Mouse (Mus musculus): ENCODE results near the gene Cnbp.

Cnbp gene

DNA sequence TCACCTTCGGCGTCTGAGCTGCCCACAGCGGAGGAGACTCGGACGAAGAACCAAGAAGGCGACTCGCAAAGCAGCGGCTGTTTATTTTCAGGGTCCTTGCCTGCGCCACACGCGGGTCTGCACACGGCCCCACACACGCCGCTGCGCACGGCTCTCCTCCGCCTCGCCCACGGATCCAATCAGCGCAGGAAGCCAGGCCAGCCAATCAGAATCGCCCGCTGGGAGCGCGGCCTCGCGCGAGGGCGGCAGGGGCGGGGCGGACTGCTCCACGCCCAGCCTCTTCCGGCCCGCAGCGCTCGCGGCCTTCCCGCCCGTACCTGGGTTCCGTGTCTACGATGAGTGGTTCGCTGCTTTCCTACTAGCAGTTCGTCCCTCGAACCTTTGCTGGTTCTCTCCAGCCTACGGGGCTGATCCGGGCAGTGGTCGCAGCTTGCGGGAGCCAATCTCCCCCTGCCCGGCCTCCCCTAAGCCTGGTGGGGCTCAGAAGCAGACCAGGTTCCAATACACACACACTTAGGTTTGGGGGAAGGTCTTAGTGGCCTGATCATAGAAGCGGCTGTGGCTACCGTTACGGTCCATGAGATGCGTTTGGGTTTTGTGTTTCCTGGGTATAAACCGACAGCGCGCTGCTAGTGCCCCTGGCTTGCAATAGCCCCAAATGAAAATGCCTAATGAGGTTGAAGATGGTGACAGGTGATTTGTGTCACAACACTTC is at the start of gene Cnbp:
Gene Cnbp, minus strand, starts transcription at position 207 of the 715 bp plus-strand sequence.
- DNase-seq (ENCODE audit: low read depth, low spot score) = peak; percentile 96

DNA sequence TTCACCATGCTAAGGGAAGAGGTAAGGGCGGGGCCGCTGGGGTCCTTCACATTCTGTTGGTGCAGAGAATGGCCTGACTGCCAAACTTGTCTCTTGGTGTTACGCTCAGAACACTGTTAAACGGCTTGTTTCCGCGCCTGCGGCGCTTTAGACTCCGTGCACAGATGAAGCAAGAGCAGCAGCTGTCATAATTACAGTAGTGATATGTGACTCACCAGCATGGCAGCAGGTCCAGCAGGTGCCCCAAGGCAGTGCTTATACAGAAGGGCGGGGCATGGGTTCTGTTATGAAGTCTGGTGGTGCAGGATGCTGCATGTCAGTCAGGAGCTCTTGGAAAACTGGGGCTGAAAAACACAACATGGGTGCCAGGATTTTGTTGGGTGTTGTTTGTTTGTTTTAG is 47.1 kb upstream of the Cnbp start:
- no peak for DNase-seq (ENCODE audit: low read depth, low spot score)

DNA sequence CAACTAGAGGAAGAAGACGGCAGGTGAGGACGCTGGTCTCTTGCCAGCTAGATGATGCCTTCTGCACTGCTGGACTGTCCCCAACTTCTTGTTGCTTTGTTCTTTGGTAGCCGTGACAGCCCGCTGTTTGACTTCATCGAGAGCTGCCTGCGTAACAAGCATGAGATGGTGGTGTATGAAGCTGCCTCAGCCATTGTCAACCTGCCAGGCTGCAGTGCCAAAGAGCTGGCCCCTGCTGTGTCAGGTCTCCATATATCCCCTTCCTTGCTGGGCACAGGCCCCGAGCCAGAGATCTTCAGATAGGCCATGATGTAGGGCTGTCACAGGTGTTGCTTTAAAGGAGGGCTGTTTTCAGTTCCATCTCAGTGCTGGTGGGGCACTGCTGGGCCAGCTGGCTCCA is 43.0 kb upstream of the Cnbp start:
- DNase-seq (ENCODE audit: low read depth, low spot score) = no peak

DNA sequence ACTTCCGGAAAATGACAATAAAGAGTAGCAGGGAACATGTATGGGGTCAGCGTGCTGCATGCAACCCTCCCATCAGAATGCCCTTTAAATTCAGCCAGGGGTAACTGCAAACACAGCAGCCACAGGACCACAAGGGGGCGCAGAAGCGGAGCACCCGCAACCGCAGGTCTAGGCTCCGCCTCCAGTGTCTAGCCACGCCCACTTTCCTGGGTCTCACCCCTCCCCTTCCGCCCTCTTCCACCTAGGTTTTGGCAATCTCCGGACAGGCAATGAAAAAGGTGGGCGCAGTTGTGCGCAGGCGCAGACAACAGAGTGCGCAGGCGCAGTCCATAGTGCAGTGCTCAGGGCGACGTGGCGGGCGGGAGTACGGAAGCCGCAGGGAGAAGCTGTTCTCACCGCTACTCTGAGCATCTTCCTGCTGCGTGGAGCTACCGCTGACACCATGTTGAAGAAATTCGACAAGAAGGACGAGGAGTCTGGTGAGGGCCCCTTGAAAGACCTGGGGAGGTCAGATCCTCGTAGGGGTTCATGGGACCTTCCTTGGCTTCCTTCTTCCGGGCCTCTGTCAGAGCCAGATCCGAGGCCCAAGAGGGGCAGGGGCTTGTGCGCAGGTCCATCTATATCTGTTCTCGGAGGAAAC is 36.8 kb upstream of the Cnbp start, which contains the start of gene Copg1:
Gene Copg1, plus strand, starts transcription at position 221 of the 640 bp plus-strand sequence.
- peak; percentile 98 for DNase-seq (ENCODE audit: low read depth, low spot score)

DNA sequence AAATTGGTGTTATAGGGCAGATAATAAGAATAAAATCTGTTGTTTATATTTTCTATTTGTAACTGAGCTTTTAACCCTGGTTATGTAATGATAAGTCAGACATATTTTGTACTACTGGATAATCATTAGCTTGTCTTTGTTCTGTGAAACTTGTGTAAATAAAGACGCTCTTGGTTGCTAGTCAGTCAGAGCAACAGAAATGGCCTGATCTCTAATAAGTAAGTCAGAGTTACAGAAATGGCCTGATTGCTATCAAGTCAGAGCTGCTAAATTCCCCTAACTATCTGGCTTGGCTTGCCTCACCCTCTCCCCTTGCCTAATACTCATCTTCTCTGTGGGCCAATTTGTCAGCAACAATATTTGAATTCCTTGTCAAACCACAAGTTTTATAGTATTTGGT is 35.8 kb upstream of the Cnbp start:
- no peak for DNase-seq (ENCODE audit: low read depth, low spot score)

DNA sequence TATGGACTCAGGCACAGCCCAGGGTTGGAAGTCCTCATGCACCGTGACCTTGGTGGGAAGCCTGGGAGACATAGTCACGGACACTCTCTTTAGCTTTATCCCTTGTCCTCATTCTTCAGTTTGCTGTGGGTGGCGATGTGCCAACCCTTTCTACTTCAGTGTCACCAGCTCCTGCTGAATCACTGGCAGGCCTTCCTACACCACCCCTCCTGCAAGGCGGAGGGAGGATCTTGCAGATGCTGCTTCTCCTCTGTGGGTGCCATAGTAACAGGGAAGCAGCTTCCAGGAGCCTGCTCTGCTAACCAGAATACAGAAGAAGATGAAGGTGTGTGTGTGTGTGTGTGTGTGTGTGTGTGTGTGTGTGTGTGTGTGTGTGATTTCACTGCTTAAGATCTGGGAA is 31.9 kb upstream of the Cnbp start:
- DNase-seq (ENCODE audit: low read depth, low spot score) = no peak

DNA sequence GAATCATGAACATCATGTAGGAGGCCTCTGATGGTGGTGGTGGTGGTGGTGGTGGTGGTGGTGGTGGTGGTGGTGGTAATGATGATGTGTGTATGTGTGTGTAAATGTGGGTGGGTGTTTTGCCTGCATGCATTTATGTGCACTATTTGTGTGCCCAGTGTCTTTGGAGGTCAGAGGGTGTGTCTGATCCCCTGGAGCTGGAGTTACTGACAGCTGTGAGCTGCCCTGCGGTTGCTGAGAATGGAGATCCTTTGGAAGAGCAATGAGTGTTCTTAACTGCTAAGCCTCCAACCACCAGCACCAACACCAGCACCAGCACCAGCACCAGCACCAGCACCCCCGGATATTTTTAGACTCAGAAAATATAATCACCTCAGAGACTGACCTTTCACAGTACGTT is 31.3 kb upstream of the Cnbp start:
- DNase-seq (ENCODE audit: low read depth, low spot score) = no peak

DNA sequence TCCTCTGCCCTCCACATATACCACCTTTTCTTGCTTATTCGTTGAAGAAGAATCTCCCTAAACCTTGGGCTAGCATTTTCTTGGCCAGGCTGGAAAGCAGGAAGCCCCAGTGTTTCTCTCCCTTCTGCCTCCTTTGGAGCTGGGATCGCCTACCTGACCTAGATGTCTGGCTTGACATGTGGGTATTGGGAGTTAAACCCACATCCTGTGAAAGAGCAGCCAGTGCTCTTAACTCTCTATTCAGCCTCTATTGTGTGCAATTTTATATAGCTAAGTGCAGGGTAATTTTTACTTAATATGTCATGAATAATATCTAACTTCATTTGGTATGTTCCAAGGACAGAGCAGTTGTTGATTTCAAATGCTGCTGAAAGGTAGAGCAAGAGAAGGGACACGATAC is 28.7 kb upstream of the Cnbp start:
- no peak for DNase-seq (ENCODE audit: low read depth, low spot score)

DNA sequence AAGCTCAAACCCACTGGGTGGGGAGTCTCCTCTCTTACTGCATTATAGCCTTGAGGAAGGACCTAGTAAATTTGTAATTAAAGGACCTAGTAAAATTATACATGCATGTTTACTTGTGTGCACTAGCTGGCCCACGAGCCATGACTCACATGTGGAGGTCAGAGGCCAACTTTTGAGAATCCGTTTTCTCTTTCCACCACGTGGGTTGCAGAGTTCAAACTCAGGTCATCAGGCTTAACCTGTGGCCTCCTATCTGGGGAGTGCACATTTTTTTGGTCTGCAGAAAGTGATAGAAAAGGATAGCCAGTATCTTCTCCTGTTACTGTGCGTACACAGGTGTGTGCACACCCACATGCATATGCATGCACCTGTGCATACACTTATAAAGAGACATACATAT is 28.1 kb upstream of the Cnbp start:
- DNase-seq (ENCODE audit: low read depth, low spot score) = no peak

DNA sequence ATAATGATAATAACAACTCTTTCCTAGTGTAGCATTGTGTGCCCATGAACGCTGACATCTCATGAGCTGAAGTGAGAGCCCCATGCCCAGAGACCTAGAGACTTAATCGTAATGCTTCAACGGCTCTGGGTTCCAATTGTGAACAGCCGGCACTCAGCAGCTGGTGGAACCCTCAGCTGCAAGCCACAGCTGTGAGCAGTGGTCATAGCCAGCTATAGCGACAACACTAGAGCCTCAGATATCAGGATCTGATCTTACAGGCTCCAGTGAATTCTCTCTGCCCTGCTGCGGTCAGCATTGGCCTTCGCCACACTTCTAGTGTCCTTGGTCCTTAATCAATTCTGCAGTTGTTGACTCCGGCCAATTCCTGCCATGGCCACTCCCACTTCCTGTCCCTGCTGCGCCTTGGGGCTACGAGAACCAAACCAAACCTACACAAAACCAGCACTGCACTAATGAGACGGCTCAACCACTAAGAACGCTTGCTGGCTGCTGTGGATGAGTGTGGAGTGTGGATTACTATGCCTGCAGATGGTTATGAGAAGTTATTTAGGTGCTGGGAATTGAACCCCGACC is 25.2 kb upstream of the Cnbp start:
- DNase-seq (ENCODE audit: low read depth, low spot score) = peak; percentile 81

DNA sequence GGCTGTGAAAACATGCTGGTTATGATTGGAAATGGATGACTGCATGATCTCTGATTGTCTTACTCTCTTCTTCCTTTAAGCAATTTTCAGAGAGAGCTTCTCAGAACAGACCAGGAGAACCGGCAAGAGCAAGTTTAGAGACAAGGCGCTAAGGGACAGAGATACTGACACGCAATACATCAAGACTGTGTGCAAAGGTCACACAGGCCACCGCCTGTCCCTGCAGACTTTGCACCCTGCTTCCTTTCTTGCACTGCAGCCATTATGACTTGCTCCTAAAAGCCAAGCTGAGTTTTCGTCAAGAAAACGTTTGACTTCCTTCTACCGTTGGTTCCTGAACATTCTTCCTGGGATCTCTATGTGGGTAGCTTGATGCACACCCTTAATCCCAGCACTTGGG is 24.7 kb upstream of the Cnbp start:
- DNase-seq (ENCODE audit: low read depth, low spot score) = no peak

DNA sequence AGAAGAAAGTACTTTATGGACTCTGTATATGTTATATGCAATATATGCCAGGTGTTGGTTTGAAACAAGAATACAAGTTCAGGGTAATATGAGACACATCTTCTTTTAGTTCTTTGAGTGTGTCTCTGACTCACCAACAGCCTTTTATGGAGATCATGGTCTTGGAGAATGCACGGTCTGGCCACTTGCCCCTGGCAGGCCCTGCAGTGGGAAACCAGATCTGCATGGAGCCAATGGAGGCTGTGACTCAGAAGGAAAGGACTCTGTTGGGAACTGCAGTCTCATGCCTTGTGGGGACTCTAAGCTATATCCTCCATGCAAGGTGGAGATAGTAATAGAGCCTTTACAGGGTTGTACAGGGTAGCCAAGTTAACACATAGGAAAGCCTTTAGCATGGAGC is 24.2 kb upstream of the Cnbp start:
- DNase-seq (ENCODE audit: low read depth, low spot score) = no peak

DNA sequence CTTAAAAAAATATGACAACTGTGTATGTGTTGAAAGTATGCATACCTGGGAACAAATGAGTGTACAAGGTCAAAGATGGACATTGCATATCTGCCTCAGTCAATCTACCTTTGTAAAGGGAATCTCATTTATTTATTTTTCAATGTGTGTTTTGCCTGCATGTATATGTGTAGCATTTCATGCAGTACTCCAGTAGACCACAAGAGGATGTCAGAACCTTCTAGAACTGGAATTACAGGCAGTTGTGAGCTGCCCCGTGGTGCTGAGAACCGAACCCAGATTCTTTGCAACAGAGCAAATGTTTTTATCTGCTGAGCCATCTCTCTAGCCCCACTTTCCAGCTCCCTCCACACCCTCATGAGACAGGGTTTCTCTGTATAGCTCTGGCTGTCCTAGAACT is 23.1 kb upstream of the Cnbp start:
- peak; percentile 41 for DNase-seq (ENCODE audit: low read depth, low spot score)

DNA sequence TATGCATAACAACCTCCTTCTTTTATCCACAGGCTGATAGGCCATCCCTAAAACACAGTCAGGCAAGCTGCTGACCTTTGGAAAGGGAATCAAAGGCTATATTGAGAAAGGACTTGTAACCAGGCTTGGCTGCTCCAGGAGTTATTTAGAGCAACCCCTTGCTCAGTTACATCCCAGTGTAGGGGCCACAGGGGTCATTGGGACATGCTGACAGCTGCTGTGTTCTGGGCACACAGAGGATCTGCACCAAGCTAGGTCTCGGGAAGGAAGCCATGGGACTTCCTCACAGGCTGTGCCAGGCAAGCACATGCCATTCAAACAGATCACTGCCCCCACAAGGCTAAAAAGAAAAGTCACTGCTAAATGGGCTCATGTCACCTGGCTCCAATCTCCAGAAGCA is 22.2 kb upstream of the Cnbp start:
- no peak for DNase-seq (ENCODE audit: low read depth, low spot score)

DNA sequence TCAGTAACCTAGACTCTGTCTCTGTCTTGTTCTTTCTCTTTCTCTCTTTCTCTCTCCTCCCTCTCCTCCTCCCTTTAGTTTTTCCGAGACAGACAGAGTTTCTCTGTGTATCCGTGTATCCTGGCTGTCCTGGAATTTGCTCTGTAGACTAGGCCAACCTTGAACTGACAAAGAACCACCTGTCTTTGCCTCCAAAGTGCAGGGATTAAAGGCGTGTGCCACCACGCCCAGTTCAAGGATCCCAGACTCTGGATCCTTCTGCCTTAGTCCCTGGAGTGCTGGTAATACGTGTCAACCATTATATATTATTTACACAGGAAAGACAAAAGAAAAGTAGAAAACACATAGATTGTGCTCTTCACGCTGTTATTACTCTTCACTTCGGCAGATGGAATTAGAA is 20.3 kb upstream of the Cnbp start:
- peak; percentile 89 for DNase-seq (ENCODE audit: low read depth, low spot score)

DNA sequence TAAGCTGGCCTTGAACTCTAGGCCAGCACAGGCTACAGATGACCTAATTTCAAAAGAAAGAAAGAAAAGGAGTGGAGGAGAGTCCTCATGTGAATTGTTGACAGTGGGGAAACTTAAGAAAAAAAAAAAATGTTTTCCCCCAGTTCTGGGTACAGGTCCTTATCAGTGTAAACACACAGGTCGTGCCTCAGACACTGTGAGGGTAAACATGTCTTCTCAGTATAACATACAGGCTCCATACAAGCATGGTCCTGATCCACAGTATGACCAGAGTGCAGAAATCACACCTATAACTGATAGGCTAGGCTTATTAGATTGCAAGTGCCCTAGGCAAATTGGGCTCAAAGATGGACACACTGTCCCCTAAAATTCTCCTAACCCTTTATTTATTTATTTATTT is 19.5 kb upstream of the Cnbp start:
- no peak for DNase-seq (ENCODE audit: low read depth, low spot score)

DNA sequence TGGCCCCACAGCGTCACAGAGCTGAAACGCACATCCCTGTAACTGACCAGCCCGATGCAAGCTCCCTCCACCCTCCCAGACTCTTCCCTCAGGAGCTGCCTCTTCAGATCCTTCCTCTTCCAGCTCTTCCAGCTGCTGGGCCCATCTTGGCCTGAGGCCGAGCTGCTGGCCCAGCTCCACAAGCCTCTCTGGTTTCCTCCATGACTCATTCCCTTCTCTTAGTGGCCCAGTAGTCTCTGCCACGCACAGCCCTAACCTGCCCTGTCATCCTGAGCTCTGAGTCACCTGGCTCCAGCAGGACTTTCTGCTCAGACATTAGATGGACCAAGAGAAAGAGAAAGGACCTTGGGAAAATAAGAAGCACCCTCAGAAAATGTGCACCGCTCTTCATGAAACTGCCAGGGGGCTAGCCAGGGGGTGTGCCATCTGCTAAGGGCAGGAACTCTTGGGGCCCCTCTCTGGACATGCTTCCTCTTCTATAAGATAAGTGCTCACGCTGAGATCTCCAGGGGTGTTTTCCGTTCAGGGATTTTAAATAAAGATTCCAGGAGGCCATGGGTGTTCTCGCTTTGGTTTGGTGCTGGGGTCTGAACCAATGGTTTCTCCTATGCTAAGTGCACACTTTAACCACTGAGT is 18.1 kb upstream of the Cnbp start:
- no peak for DNase-seq (ENCODE audit: low read depth, low spot score)

DNA sequence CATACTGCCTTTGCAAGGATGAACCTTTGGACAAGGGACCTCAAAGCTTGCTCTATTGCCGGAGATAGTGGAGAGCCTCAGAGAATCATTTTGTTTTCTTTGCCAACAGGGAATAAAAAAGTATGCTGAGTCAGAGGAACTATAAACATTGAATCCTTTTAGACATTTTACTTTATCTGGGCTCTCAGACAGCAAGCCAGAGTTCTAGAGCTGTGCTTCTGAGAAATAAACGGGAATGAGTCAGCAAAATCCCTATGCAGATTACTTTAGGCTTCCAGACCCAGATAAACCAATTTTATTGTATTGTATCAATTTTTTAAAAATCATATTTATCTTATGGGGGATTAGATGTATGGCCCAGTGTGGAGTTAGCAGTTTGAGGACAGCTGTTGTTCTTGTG is 16.4 kb upstream of the Cnbp start:
- no peak for DNase-seq (ENCODE audit: low read depth, low spot score)

DNA sequence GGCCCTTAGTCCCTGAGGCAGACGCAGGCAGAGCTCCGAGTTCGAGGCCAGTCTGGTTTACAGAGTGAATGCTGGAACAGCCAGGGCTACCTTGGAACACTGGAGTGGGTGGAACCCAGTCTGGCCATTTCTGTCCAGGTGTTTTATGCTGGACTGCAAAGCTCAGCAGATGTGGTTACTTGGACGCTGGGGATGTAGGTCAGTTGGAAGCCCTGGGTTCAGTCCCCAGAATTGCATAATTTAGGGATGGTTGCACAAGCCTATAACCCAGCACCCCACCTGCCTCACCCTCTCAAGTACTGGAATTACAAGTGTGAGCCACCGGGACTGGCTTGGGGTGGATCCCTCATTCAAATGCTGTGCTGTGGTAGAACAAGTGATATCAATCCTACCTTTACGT is 15.3 kb upstream of the Cnbp start:
- no peak for DNase-seq (ENCODE audit: low read depth, low spot score)

DNA sequence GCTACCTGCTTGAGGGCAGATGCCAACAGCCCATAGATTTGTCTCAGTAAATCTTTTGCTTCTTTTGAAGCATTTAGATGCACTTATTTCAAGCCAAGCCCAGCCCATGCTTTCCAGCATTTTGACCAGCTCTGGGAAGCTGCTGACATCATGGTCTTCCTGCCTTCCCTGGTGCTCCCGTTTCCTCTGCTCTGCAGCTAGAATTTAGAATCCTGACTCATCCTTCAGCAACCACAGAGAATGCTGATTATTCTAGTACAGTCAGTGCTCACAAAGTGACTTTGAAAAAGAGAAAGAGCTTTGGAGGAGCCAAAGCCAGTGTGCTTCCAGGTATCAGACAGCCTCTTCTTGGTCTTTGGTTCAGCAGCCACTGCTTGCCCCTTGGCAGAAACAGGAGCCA is 6.2 kb upstream of the Cnbp start:
- no peak for DNase-seq (ENCODE audit: low read depth, low spot score)

DNA sequence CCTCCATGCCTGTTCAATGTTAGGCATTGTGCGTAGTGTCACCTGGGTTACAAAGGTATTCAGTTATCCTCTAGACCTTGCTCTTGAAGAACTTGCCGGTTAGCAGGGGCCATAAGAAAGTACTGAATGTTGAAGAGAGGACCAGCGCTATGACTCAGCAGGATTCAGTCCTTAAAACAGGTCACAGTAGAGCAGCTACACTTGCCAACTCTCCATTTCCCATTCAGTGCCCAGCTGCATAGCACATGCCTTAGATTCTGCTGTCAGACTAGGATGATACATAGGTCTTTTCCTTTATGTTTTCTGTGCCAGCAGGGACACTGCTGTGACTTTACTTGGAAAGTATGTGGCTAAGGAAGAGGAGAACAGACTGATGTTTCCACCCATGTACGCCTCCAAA is 2.5 kb upstream of the Cnbp start:
- peak; percentile 31 for DNase-seq (ENCODE audit: low read depth, low spot score)

DNA sequence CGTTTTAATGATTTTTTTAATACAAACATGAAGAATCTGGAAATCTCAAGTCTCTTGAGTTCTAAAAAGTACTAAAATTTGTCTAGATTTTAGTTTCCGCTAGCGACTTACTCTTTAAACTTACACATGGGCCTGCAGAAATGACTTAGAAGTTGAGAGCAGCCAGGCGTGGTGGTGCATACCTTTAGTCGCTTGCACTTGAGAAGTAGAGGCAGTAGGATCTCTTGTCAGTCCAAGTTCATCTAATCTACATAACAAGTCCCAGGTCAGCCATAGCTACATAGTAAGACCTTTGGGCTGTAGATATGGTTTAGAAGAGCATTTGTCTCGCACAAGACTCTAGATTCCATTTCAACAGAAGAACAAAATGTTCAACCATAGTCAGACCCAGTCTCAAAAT is 965 bp upstream of the Cnbp start:
- peak; percentile 56 for DNase-seq (ENCODE audit: low read depth, low spot score)
